Mouse (Mus musculus) liver, postnatal 0 days (tissue): Measurements from ENCODE around the gene Gsta1. TPM values are rescaled to one million over a fixed set of nuclear protein-coding genes. Genes with fewer than 3 reads are reported as not detected.
"Not testable (repeated sequence)": the region's sequence is repeated elsewhere in the genome, so short reads cannot be mapped to it uniquely, and the experiment has no call there.

Experiments used
- ATAC-seq: fragments of 200-750 bp; cut with Nextera tagmentation; 2 replicates; pipeline ENCODE4 v1.8.0; 2017; ENCODE audit warnings: mild to moderate bottlenecking, moderate library complexity
- DNase-seq: peaks from one replicate; pipeline ENCODE4 v3.0.0-alpha.2; 2016
- H3K27ac ChIP-seq: fragments of 300-500 bp; sonication (generic); 2 replicates; pipeline ENCODE4 v1.5.1; 2014; ENCODE audit warnings: antibody characterized with exemption, moderate library complexity, mild to moderate bottlenecking, low read depth
- H3K27me3 ChIP-seq: fragments of 300-500 bp; sonication (generic); 2 replicates; pipeline ENCODE4 v1.6.1; 2014; ENCODE audit warnings: low read length, control low read depth, mixed read lengths; ENCODE audit not compliant: insufficient read depth
- H3K36me3 ChIP-seq: fragments of 300-500 bp; sonication (generic); replicated peaks from 2 replicates; pipeline ENCODE4 v1.6.1; 2014; ENCODE audit warnings: mild to moderate bottlenecking, control low read depth, low read length, moderate library complexity, mixed read lengths; ENCODE audit not compliant: insufficient read depth
- H3K4me1 ChIP-seq: fragments of 300-500 bp; sonication (generic); 2 replicates; pipeline ENCODE4 v1.6.1; 2014; ENCODE audit warnings: antibody characterized with exemption, mild to moderate bottlenecking, control low read depth; ENCODE audit not compliant: insufficient read depth
- H3K4me2 ChIP-seq: fragments of 300-500 bp; sonication (generic); 2 replicates; pipeline ENCODE4 v1.6.1; 2014; ENCODE audit warnings: low read depth, mild to moderate bottlenecking, low read length, moderate library complexity, mixed read lengths
- H3K4me3 ChIP-seq: fragments of 300-500 bp; sonication (generic); 2 replicates; pipeline ENCODE4 v1.5.1; 2014; ENCODE audit warnings: low read depth, low read length
- H3K9ac ChIP-seq: fragments of 300-500 bp; sonication (generic); replicated peaks from 2 replicates; pipeline ENCODE4 v1.6.1; 2014; ENCODE audit warnings: mild to moderate bottlenecking, moderate library complexity
- H3K9me3 ChIP-seq: fragments of 300-500 bp; sonication (generic); 2 replicates; pipeline ENCODE4 v1.6.1; 2016; ENCODE audit warnings: mild to moderate bottlenecking, control low read depth, low read length, mixed read lengths
- CTCF ChIP-seq: sonication (generic); IDR thresholded peaks from 2 replicates; pipeline ENCODE4 v1.5.1; 2016; ENCODE audit warnings: antibody characterized with exemption, low read depth
- EP300 ChIP-seq: IDR thresholded peaks from 2 replicates; pipeline ENCODE4 v1.6.1; 2016; ENCODE audit warnings: antibody characterized with exemption, low read depth, mild to moderate bottlenecking
- WGBS: fragments of 180-500 bp; shearing (Covaris S2); extraction: QIAGEN DNeasy Blood & Tissue Kit; methylation state at CpG from one replicate; pipeline ENCODE4 v1.1.7; 2014; ENCODE audit not compliant: insufficient replicate concordance; 5-methylcytosine and 5-hydroxymethylcytosine counted together
- polyA plus RNA-seq: library from polyadenylated mRNA; unstranded; fragments of >200 nt; fragmentation: Nextera tagmentation; extraction: Ambion mirVana; gene quantifications from 2 replicates; pipeline ENCODE4 v1.2.1, GENCODE M21; 2015

The Gsta1 gene
- 0.39 TPM in 1 of 2 replicates, not detected in the other for polyA plus RNA-seq

GRCm38 (mm10) chr9:78230461-78230860 is at the start of gene Gsta1:
TSS of gene Gsta1 (plus strand) at chr9:78230656.
- WGBS = 70% methylated on average over 1 of the region's 3 CpGs
- ATAC-seq = not testable (repeated sequence)

GRCm38 (mm10) chr9:78182474-78182873 is 48.0 kb upstream of the Gsta1 start, which contains the start of gene Gsta4:
TSS of gene Gsta4 (plus strand) at chr9:78182774.
- H3K36me3 ChIP-seq, H3K4me3 ChIP-seq, H3K27me3 ChIP-seq, H3K9me3 ChIP-seq, ATAC-seq, H3K9ac ChIP-seq, H3K4me2 ChIP-seq, H3K4me1 ChIP-seq, H3K27ac ChIP-seq, DNase-seq: not testable (repeated sequence)
- WGBS = 90% methylated on average over 4 of the region's 7 CpGs

More at GRCm38 (mm10) chr9:78230461-78230860, at the start of gene Gsta1:
- H3K9me3 ChIP-seq, H3K4me3 ChIP-seq, H3K9ac ChIP-seq, H3K4me1 ChIP-seq, H3K4me2 ChIP-seq, H3K27ac ChIP-seq, DNase-seq, H3K36me3 ChIP-seq, H3K27me3 ChIP-seq: not testable (repeated sequence)

GRCm38 (mm10) chr9:78185686-78186085 is 44.8 kb upstream of the Gsta1 start:
- Histone ChIP-seq H3K27me3 (no peaks in the 10 kb centered on the region), H3K36me3 (no peaks in the 10 kb centered on the region), H3K4me3 (no peak overlapping the region), H3K4me2 (no peak overlapping the region), H3K27ac (no peak overlapping the region), H3K9ac (no peak overlapping the region), H3K9me3 (no peaks in the 10 kb centered on the region), H3K4me1 (peaks cover under 1% of the 10 kb centered on the region; the same call in 1 of the 2 replicates)
- ATAC-seq (no peak), DNase-seq (no peak)
- 86% methylated on average over 9 of the region's 9 CpGs for WGBS
- TF ChIP-seq EP300 (no peak), CTCF (no peak)

- no peaks in the 10 kb centered on the region for H3K36me3 ChIP-seq
- DNase-seq (no peak), ATAC-seq (peak; percentile 43; the same call in 1 of the 2 replicates)
- no peaks in the 10 kb centered on the region for H3K27me3 ChIP-seq
- peaks cover 15% of the 10 kb centered on the region for H3K4me1 ChIP-seq
- H3K9me3 ChIP-seq = no peaks in the 10 kb centered on the region
- H3K4me2 ChIP-seq = no peak overlapping the region
- 47% methylated on average over 8 of the region's 8 CpGs for WGBS
- peak; percentile 44; the same call in 1 of the 2 replicates for TF ChIP-seq EP300
- no peak for TF ChIP-seq CTCF
- no peak overlapping the region for H3K4me3 ChIP-seq
- peak overlapping the region; percentile 39 for H3K27ac ChIP-seq
- no peak overlapping the region; the same call in 1 of the 2 replicates for H3K9ac ChIP-seq
These were observed 41.5 kb upstream of the Gsta1 start for GRCm38 (mm10) chr9:78188910-78189309.

GRCm38 (mm10) chr9:78190651-78191634 is 39.5 kb upstream of the Gsta1 start:
- H3K27me3 ChIP-seq = no peaks in the 10 kb centered on the region
- peak overlapping the region; percentile 36 for H3K9ac ChIP-seq
- no peaks in the 10 kb centered on the region for H3K36me3 ChIP-seq
- peaks cover 15% of the 10 kb centered on the region for H3K4me1 ChIP-seq
- 12% methylated on average over 19 of the region's 19 CpGs for WGBS
- DNase-seq = no peak
- no peaks in the 10 kb centered on the region for H3K9me3 ChIP-seq
- peak overlapping the region; percentile 73 for H3K4me2 ChIP-seq
- H3K27ac ChIP-seq = no peak overlapping the region
- 0 out of 2 replicates have a peak, but pooled peaks have one; percentile 7 for ATAC-seq
- TF ChIP-seq CTCF (no peak), EP300 (no peak)
- H3K4me3 ChIP-seq = peak overlapping the region; percentile 37

GRCm38 (mm10) chr9:78191736-78192135 is 38.7 kb upstream of the Gsta1 start:
- H3K4me2 ChIP-seq = peak overlapping the region; percentile 73
- no peaks in the 10 kb centered on the region for H3K9me3 ChIP-seq
- no peaks in the 10 kb centered on the region for H3K36me3 ChIP-seq
- TF ChIP-seq CTCF = no peak
- peak; percentile 21 for TF ChIP-seq EP300
- H3K4me3 ChIP-seq = peak overlapping the region; percentile 37
- WGBS = under 1% methylated on average over 18 of the region's 18 CpGs
- ATAC-seq (peak; percentile 76), DNase-seq (peak; percentile 83)
- no peaks in the 10 kb centered on the region for H3K27me3 ChIP-seq
- H3K9ac ChIP-seq = peak overlapping the region; percentile 36; the same call in 1 of the 2 replicates
- H3K4me1 ChIP-seq = peaks cover 15% of the 10 kb centered on the region
- peak overlapping the region; percentile 41; the same call in 1 of the 2 replicates for H3K27ac ChIP-seq
